Mouse (Mus musculus) CH12.LX (cell line): Measurements from ENCODE around the gene Rcan2. TPM values are rescaled to one million over a fixed set of nuclear protein-coding genes. Genes with fewer than 3 reads are reported as not detected.

ENCODE experiments used
- DNase-seq: peaks from one replicate; pipeline ENCODE4 v3.0.0-alpha.2; 2013; ENCODE audit errors: extremely low read depth
- H3K27ac ChIP-seq: 2 replicates; pipeline ENCODE4 v1.5.1; 2012; ENCODE audit warnings: low read depth, mild to moderate bottlenecking, control low read depth, moderate library complexity; ENCODE audit not compliant: insufficient read depth
- H3K27me3 ChIP-seq: replicated peaks from 2 replicates; pipeline ENCODE3; 2012; ENCODE audit warnings: inconsistent platforms
- H3K36me3 ChIP-seq, 2 experiments: replicated peaks in 1 of 2; 2 replicates each; pipeline versions ENCODE3 to v1.6.1; 2012; ENCODE audit warnings: inconsistent platforms in 1 of 2, low read length in 1 of 2, mild to moderate bottlenecking in 1 of 2, mixed read lengths in 1 of 2, moderate library complexity in 1 of 2; ENCODE audit not compliant: control insufficient read depth in 1 of 2, insufficient read depth in 1 of 2
- H3K4me1 ChIP-seq, 2 experiments: 2 replicates each; pipeline ENCODE4 v1.6.1; 2012; ENCODE audit warnings: inconsistent platforms in 1 of 2, moderate library complexity in 1 of 2; ENCODE audit not compliant: insufficient read depth in 2 of 2, control insufficient read depth in 1 of 2
- H3K4me2 ChIP-seq: 2 replicates; pipeline ENCODE4 v1.6.1; 2012; ENCODE audit warnings: low read depth, mild to moderate bottlenecking, control low read depth; ENCODE audit not compliant: poor library complexity, insufficient read depth, severe bottlenecking
- H3K4me3 ChIP-seq, 3 experiments: fragments of 150-350 bp in 1 of 3; sonication (generic) in 1 of 3; replicated peaks in 1 of 3; 2 replicates each; pipeline versions ENCODE3 to v1.5.1; 2011 to 2012; ENCODE audit warnings: low read depth in 2 of 3, low read length in 2 of 3, mild to moderate bottlenecking in 2 of 3, moderate library complexity in 2 of 3, control low read depth in 1 of 3, improper control_type of control experiment in 1 of 3, inconsistent platforms in 1 of 3, mixed read lengths in 1 of 3; ENCODE audit not compliant: poor library complexity in 1 of 3
- H3K79me2 ChIP-seq: replicated peaks from 2 replicates; pipeline ENCODE4 v1.6.1; 2012; ENCODE audit warnings: mild to moderate bottlenecking, moderate library complexity; ENCODE audit not compliant: control insufficient read depth, poor library complexity, insufficient read depth, severe bottlenecking; ENCODE audit errors: extremely low read depth
- H3K9ac ChIP-seq: 2 replicates; pipeline ENCODE4 v1.6.1; 2012; ENCODE audit warnings: low read depth, mild to moderate bottlenecking, control low read depth, moderate library complexity; ENCODE audit not compliant: insufficient read depth
- H3K9me3 ChIP-seq: replicated peaks from 2 replicates; pipeline ENCODE3; 2012; ENCODE audit warnings: low read length, inconsistent platforms, mixed read lengths
- CHD1 ChIP-seq: IDR thresholded peaks from 2 replicates; pipeline ENCODE4 v1.6.1; 2012; ENCODE audit warnings: low read depth, low read length, improper control_type of control experiment, inconsistent platforms
- E2F4 ChIP-seq: IDR thresholded peaks from 2 replicates; pipeline ENCODE4 v1.6.1; 2011; ENCODE audit warnings: low read depth, low read length, improper control_type of control experiment; ENCODE audit not compliant: insufficient replicate concordance
- ELF1 ChIP-seq: IDR thresholded peaks from 2 replicates; pipeline ENCODE4 v1.6.1; 2014; ENCODE audit warnings: low read depth, mild to moderate bottlenecking, inconsistent platforms, low read length, improper control_type of control experiment
- EP300 ChIP-seq: IDR thresholded peaks from 2 replicates; pipeline ENCODE4 v1.6.1; 2011; ENCODE audit warnings: low read length, improper control_type of control experiment
- ETS1 ChIP-seq: conservative IDR thresholded peaks from 2 replicates; pipeline ENCODE4 v1.6.1; 2012; ENCODE audit warnings: low read depth, mild to moderate bottlenecking, inconsistent platforms, low read length, improper control_type of control experiment, moderate library complexity
- GABPA ChIP-seq: IDR thresholded peaks from 2 replicates; pipeline ENCODE4 v1.6.1; 2012; ENCODE audit warnings: low read depth, low read length, improper control_type of control experiment, inconsistent platforms; ENCODE audit not compliant: insufficient replicate concordance
- HCFC1 ChIP-seq: IDR thresholded peaks from 2 replicates; pipeline ENCODE4 v1.6.1; 2012; ENCODE audit warnings: low read depth, mild to moderate bottlenecking, inconsistent platforms, low read length, improper control_type of control experiment
- IRF4 ChIP-seq: IDR thresholded peaks from 2 replicates; pipeline ENCODE4 v1.6.1; 2014; ENCODE audit warnings: low read depth, mild to moderate bottlenecking, inconsistent platforms, low read length, improper control_type of control experiment
- MAFK ChIP-seq: IDR thresholded peaks from 2 replicates; pipeline ENCODE4 v1.6.1; 2011; ENCODE audit warnings: low read length, improper control_type of control experiment; ENCODE audit not compliant: insufficient replicate concordance
- MXI1 ChIP-seq: IDR thresholded peaks from 2 replicates; pipeline ENCODE4 v1.6.1; 2011; ENCODE audit warnings: mild to moderate bottlenecking, low read depth, low read length, improper control_type of control experiment
- MYC ChIP-seq: IDR thresholded peaks from 2 replicates; pipeline ENCODE4 v1.6.1; 2011; ENCODE audit warnings: low read depth, mild to moderate bottlenecking, improper control_type of control experiment, low read length
- NELFE ChIP-seq: IDR thresholded peaks from 2 replicates; pipeline ENCODE4 v1.6.1; 2011; ENCODE audit warnings: low read depth, low read length, improper control_type of control experiment
- NRF1 ChIP-seq: IDR thresholded peaks from 2 replicates; pipeline ENCODE4 v1.6.1; 2014; ENCODE audit warnings: low read depth, mild to moderate bottlenecking, inconsistent platforms, low read length, improper control_type of control experiment, moderate library complexity
- PAX5 ChIP-seq: IDR thresholded peaks from 2 replicates; pipeline ENCODE4 v1.6.1; 2012; ENCODE audit warnings: low read length, inconsistent platforms, mixed read lengths
- POLR2A ChIP-seq: IDR thresholded peaks from 2 replicates; pipeline ENCODE4 v1.6.1; 2011; ENCODE audit warnings: low read depth, mild to moderate bottlenecking, improper control_type of control experiment, low read length
- POLR2AphosphoS2 ChIP-seq: IDR thresholded peaks from 2 replicates; pipeline ENCODE4 v1.6.1; 2011; ENCODE audit warnings: low read depth, low read length, improper control_type of control experiment
- RAD21 ChIP-seq: IDR thresholded peaks from 2 replicates; pipeline ENCODE4 v1.6.1; 2011; ENCODE audit warnings: low read depth, mild to moderate bottlenecking, low read length, improper control_type of control experiment, moderate library complexity
- TBP ChIP-seq: conservative IDR thresholded peaks from 2 replicates; pipeline ENCODE4 v1.6.1; 2011; ENCODE audit warnings: low read depth, low read length, improper control_type of control experiment
- TCF12 ChIP-seq: IDR thresholded peaks from 2 replicates; pipeline ENCODE4 v1.6.1; 2014; ENCODE audit warnings: low read depth, mild to moderate bottlenecking, inconsistent platforms, low read length, improper control_type of control experiment
- UBTF ChIP-seq: IDR thresholded peaks from 2 replicates; pipeline ENCODE4 v1.6.1; 2012; ENCODE audit warnings: low read depth, mild to moderate bottlenecking, inconsistent platforms, low read length, improper control_type of control experiment, moderate library complexity
- ZKSCAN1 ChIP-seq: IDR thresholded peaks from 2 replicates; pipeline ENCODE4 v1.6.1; 2012; ENCODE audit warnings: low read depth, inconsistent platforms, low read length, improper control_type of control experiment, borderline replicate concordance
- ZMIZ1 ChIP-seq: IDR thresholded peaks from 2 replicates; pipeline ENCODE4 v1.6.1; 2012; ENCODE audit warnings: low read depth, mild to moderate bottlenecking, inconsistent platforms, low read length, improper control_type of control experiment
- dilution Hi-C: fragments of 300-500 bp; cut with MboI; formaldehyde crosslinking; loops from 2 replicates; pipeline ENCODE4 v1.14.3; 2020; ENCODE audit warnings: low sequenced_read_pairs; ENCODE audit not compliant: extremely low pct_unique_long_range_greater_than_20kb, extremely low pct_ligation_motif_present
- in situ Hi-C: fragments of 300-500 bp; cut with MboI; formaldehyde crosslinking; loops from 3 replicates; pipeline ENCODE4 v1.14.3; 2019; ENCODE audit warnings: low sequenced_read_pairs, low pct_ligation_motif_present, low pct_unique_long_range_greater_than_20kb, mixed read lengths
- polyA plus RNA-seq: library from polyadenylated mRNA; unstranded; fragments of >175 nt; gene quantifications from 2 replicates; pipeline ENCODE4 v1.2.1, GENCODE M21; 2012; ENCODE audit warnings: low read depth; ENCODE audit not compliant: insufficient read length
- total RNA-seq, 2 experiments: library from RNA; depleted of rRNA; stranded (reverse); fragments of 300-350 nt in 1 of 2; fragments of >200 nt in 1 of 2; gene quantifications; 2 replicates each; pipeline ENCODE4 v1.2.3; 2012 to 2014

Gene Rcan2
- total and polyA plus RNA-seq, 3 experiments = 0.32 to 1.5 TPM; not detected in 1

DNA sequence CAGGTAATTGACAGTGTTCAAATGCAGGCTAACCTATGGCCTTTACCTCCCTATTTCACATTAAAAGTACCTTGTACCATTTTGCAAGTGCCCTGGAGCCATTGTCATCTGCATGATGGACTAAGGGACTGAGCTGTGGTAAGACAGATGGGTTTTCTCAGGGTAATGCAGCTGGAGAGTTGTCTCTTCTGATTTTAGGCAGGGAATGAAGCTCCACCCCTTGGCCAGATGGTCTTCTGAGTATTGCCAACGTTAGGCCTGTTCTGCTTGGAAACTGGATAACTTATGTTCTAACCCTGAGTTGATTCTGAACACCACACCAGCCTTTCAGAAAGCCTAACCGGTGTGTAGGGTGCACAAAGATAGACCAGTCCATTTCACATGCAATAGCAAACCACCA is 222.7 kb downstream of the Rcan2 start:
- no peak overlapping the region for H3K9ac ChIP-seq
- dilution Hi-C loops = no loop called here
- no peak overlapping the region for H3K4me3 ChIP-seq
- DNase-seq = no peak
- no peak for TF ChIP-seq PAX5
- no peak for TF ChIP-seq MAFK
- TF ChIP-seq ELF1 = no peak
- TF ChIP-seq ZMIZ1 = no peak
- TF ChIP-seq, all 38 proteins: peak for 0
- in situ Hi-C loops = no loop called here
- Histone ChIP-seq H3K79me2 (no peaks in the 10 kb centered on the region), H3K27ac (no peak overlapping the region), H3K36me3 (no peaks in the 10 kb centered on the region), H3K4me2 (no peak overlapping the region), H3K9me3 (no peaks in the 10 kb centered on the region), H3K4me1 (no peaks in the 10 kb centered on the region; a peak in 1 of 4 replicates), H3K27me3 (peaks cover 2% of the 10 kb centered on the region)

DNA sequence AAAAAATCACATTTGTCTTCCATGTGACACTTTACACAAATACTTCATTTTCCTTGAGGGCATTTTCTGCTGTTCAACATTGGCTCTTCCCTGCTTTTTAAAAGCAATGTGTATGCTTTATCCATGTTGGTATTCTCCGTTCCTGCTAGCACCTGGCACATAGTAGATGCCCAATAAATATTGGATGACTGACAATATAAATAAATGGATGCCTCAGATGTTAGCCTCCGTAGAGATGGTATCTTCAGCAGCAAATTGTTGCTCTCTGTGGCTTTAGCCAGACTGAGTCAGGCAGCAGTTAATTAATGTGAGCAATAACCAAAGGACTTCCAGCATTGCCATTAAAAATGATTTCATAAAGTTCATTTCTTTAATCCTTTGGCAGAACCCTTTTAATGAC is 223.9 kb downstream of the Rcan2 start:
- no peak for TF ChIP-seq CHD1
- no peak for TF ChIP-seq ETS1
- TF ChIP-seq MYC = no peak
- TF ChIP-seq RAD21 = no peak
- TF ChIP-seq ZKSCAN1 = no peak
- TF ChIP-seq EP300 = no peak
- no peak for TF ChIP-seq E2F4
- no peak for TF ChIP-seq TCF12
- no peak for TF ChIP-seq POLR2A
- TF ChIP-seq GABPA = no peak
- H3K9me3 ChIP-seq = no peaks in the 10 kb centered on the region
- H3K9ac ChIP-seq = no peak overlapping the region
- H3K27me3 ChIP-seq = peaks cover 2% of the 10 kb centered on the region
- no peaks in the 10 kb centered on the region for H3K79me2 ChIP-seq
- no peak overlapping the region for H3K27ac ChIP-seq
- H3K4me1 ChIP-seq = peaks cover 0 to 6% of the 10 kb centered on the region in 2 experiments; a peak in 2 of 4 replicates
- dilution Hi-C loops = no loop called here
- H3K4me3 ChIP-seq = no peak overlapping the region
- in situ Hi-C loops = loop anchor here (25.0 kb wide), 2 partner anchors 138 to 313 kb away; no protein-coding TSS in a partner anchor
- DNase-seq = no peak
- H3K4me2 ChIP-seq = no peak overlapping the region
- H3K36me3 ChIP-seq = no peaks in the 10 kb centered on the region

DNA sequence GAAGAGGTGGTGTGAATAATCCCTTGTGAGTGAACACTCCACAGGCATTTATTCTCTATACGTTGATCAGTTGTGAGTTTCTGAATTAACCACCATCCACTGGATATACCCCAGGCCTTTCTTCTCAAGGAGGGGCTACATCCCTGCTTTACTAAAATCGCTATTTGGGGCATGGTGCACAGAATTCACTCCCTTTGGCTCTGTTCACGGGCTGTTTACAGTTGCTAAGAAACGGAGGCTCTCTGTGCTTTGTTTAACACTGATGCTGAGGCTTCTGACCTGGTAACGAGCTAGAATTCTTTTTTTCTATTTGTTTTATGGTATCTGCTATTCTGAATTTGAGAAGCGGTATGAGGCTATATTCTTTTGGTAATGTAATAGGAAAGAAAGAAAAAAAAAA is 224.8 kb downstream of the Rcan2 start:
- no peaks in the 10 kb centered on the region for H3K79me2 ChIP-seq
- TF ChIP-seq TBP (no peak), MXI1 (no peak), POLR2AphosphoS2 (no peak), IRF4 (no peak), UBTF (no peak), PAX5 (no peak), HCFC1 (no peak), NRF1 (no peak), POLR2A (no peak), NELFE (no peak)
- no peak overlapping the region for H3K4me3 ChIP-seq
- H3K27ac ChIP-seq = no peak overlapping the region
- H3K9ac ChIP-seq = no peak overlapping the region
- DNase-seq = no peak
- H3K9me3 ChIP-seq = no peaks in the 10 kb centered on the region
- peaks cover 0 to 11% of the 10 kb centered on the region in 2 experiments; a peak in 2 of 4 replicates for H3K4me1 ChIP-seq
- in situ Hi-C loops (loop anchor here (25.0 kb wide), 2 partner anchors 139 to 314 kb away; no protein-coding TSS in a partner anchor), dilution Hi-C loops (no loop called here)
- H3K4me2 ChIP-seq = no peak overlapping the region
- peaks cover under 1% of the 10 kb centered on the region for H3K27me3 ChIP-seq
- H3K36me3 ChIP-seq = no peaks in the 10 kb centered on the region
